Mouse (Mus musculus) bone marrow macrophage, adult 2 months (primary cell): ENCODE results near the gene Cbfa2t3.

Experiments
- CTCF ChIP-seq: IDR thresholded peaks from 2 replicates; pipeline ENCODE4 v1.5.1; 2012; ENCODE audit warnings: low read depth, mild to moderate bottlenecking, low read length, moderate library complexity
- POLR2A ChIP-seq: IDR thresholded peaks from 2 replicates; pipeline ENCODE4 v1.6.1; 2012; ENCODE audit warnings: mild to moderate bottlenecking, low read depth, low read length, borderline replicate concordance

- TF ChIP-seq POLR2A = no peak
- no peak for TF ChIP-seq CTCF
Measured at GRCm38 (mm10) chr8:122617947-122618546, 80.9 kb downstream of the Cbfa2t3 start.
